Mouse (Mus musculus) effector memory CD4-positive, alpha-beta T cell, adult 7 months (primary cell): Measurements from ENCODE around the gene Mettl1. TPM values are rescaled to one million over a fixed set of nuclear protein-coding genes. Genes with fewer than 3 reads are reported as not detected.

Experiments
- polyA plus RNA-seq: library from polyadenylated mRNA; unstranded; fragments of 100-300 nt; shearing (Covaris generic); gene quantifications from one replicate; pipeline ENCODE4 v1.2.1, GENCODE M21; 2017

The Mettl1 gene
- polyA plus RNA-seq, result 15.7 TPM

DNA sequence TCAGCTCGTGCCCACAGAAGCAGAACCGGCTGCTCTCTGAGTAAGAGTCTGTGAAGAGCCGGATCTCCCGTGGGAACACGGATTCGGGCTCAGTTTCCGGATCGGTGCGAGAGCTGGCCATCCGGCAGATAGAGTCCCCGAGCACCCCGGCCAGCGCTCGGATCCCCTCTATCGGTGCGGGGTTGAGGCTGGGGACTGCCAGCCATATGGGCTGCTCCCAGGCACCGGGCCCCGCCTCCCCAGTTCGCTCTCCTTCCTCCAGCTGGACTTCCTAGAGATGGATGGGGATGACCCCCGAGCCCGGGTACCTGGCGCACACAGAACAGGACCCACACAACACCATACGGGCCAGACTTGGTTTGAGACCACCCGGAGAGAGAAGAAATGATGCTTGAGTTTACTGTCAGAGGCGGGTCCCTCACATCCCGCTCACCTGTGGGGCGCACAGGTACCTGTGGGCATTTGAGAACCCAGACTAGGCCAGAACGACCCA is at the start of gene Mettl1, which contains the start of gene Eef1akmt3:
Mettl1 (plus strand) TSS at position 141 of the 493 bp plus-strand sequence.
Eef1akmt3 (minus strand) TSS at position 240 of the 493 bp plus-strand sequence.

DNA sequence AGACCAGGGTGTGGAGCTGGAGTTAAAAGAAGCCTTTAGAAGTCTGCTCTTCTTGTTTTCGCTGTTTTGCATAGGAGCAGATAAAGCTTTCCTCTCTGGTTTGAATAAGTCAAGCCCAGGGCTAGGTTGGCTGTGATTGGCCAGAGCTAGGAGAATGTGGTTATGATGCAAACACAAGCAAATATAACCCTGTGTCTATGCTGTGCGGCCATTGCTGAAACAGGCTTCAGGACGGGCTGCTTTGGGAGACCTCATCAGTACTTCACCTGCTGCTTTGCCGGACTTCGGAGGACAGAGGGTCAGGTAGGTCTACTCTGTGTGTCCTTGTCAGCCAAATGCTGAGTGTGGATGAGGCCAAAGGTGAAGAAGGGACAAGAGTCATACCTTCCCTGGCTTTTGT is 40.7 kb upstream of the Mettl1 start, which contains the start of gene Avil:
Avil (plus strand) TSS at position 181 of the 400 bp plus-strand sequence.

DNA sequence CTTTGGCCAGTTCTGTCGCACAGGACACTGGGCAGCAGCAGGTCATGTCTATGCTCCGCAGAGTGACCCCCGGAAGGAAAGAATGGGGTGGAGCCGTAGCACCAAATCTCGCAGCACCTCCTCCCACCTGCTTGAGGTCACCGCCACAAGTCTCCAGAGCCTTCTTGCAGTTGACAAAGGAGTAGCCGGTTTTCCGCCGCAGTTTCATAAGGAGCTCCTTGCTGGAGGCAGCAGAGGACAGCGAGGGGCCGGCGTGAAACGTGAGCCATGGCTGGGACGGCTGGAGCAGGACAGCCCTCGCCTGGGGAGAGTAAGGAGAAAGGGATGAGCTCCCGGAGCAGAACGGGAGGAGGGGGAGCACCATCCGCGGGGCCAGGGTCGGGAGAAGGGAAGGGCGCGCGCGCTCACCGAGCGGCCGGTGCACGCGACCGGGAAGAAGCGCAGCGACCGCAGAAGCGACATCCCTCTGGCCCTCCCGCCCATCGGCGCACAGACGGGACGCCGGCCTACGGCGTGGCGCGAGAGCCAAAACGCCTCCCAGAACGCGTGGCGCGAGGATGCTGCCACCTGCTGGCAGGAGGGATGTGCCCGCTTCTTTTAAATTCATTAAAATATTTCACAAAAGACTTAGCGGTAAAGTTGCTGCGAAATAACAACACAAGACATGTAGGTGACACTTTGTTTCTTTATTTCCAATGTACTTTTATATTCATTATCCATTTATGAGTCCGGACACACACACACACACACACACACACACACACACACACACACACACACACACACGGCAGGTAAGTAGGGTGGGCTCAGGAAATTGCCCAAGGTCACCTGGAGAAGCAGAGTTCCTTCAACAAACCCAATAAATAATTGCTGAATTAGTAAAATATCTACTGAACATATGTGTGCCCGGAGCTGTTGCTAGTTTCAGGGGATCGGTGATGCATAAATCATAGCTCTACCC is 10.6 kb upstream of the Mettl1 start, which contains the start of gene Tsfm:
Tsfm (minus strand) TSS at position 505 of the 961 bp plus-strand sequence.

DNA sequence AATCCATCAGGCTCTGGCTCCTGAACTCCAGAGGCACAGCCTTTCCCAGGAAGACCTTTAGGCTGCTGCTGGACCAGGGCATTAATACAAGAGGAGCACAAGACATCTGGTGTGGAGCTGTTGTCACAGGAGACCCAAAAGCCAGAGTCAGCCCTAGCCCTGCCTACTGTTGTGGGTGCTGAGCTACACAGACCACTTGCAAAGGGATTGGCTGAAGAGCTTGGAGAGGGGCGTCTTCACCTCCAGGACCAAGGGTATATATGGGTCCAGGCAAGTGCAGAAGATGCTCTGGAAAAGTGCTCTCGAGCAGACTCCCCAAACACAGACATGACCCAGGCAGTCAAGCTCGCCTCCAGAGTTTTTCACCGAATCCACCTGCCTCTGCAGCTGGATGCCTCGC is 6.7 kb downstream of the Mettl1 start, which contains the start of gene Cyp27b1:
Cyp27b1 (plus strand) TSS at position 297 of the 400 bp plus-strand sequence.

DNA sequence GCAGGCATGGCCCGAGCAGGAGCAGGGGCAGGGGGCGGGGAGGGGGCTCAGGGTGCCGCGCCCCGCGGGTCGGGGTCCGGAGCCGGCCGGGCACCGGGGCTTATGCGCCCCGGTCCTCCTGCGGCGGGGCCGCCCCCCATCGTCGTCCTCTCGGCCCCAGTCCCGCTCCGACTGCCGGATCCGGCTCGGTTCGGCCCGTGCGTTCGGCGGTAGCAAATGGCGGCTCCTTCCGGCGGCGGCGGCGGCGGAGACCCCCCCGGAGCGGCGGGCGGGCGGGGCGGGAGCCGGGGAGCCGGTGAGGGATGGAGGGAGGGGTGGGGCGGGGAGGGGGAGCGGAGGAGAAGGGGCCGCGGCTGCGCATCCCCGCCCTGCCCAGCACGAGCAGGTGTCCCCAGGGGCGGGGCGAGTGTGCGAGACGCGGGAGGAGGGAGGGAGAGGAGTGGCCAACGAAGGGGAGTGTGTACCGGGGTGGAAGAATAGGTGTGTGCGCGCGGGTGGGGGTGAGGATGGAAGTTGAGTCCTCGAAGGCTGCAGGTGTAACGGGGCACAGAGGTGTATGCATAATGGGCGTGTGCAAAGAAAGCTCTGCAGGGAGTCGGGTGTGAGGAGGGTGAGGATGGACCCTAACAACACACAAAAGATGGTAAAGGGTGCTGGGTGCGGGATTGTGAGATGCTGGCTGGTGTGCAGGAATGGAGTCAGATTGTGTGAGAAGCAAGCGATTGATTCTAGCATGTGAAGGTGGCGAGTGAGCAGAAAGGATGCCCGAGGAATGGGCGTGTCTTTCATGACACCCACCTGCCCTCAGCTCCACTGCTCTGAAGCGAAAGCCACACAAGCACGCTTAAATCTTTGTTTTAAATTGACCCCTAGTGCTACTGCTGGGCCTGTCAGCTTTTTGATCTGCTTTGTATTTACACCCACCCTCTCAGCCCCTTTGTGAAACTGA is 19.0 kb downstream of the Mettl1 start, which contains the start of gene March9:
March9 (minus strand) TSS at position 217 of the 949 bp plus-strand sequence.

DNA sequence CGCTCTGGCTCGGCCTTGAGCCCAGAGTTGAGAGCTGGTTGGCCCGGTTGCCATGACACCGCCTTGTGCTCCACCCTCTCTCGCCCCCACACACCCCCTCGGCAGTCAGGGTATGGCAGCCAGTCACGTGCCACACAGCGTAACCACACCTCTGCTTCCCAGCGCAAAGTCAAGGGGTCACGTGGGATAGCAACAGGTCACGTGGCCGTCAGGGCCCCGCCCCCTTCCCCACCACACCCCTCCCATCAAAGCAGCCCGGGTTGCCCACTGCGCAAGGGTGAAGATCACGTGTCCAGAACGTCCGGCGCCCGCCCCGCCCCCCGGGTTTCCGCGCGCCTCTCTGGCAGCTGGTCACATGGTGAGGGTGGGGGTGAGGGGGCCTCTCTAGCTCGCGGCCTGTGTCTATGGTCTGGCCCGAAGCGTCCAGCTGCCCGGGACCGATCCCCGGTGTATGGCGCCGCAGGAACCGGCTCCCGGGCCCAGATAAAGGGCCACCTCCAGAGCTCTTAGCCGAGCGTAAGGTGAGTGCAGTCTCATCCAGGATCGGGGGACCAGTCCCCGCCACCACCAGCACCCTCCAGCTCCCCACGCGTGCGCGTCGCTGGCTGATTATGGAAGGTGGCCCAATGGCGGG is 22.1 kb downstream of the Mettl1 start, which contains the start of gene Cdk4:
Cdk4 (plus strand) TSS at position 296 of the 634 bp plus-strand sequence.

DNA sequence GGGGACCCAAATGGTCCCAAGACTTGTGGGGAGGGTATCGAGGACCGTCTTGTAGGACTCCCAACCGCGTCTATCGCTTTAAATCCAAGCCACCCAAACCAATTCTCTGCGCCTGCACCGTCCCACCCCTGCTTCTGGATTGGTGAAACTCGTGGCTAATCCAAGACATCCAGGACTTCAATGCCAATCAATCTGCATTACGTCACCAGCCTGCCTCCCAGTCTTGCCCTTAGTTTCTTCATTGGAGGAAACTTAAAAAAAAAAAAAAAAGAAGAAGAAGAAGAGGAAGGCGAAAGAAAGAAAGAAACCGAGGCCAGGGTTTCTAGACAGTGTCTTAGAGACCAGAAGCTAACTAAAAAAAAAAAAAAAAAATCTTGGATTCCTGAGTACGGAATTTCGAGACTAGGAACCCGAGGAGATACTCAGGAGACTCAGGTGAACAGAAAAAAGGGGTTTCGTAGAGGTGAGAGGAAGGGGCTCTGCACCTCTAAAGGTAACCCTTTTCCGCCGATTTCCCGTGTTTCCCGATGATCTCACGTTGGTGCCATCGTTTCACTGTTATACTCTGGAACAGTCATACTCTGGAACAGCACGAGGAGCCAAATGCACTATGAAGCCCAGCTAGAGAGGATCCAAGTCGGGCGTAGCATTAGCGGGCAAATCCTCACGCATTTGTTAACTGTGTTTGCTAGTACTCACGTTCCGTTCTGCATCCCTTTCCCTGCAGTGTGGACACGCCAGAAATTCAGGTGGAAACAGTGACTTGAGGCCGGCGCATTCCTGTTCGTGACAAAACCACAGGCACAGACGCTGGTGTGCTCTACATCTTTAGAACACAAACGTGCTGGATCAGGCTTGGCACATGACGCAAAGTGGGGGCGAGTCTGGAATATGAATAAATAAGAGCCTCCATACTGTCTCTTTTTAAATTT is 29.2 kb downstream of the Mettl1 start, which contains the start of gene Tspan31:
Tspan31 (minus strand) TSS at position 75 of the 932 bp plus-strand sequence.

DNA sequence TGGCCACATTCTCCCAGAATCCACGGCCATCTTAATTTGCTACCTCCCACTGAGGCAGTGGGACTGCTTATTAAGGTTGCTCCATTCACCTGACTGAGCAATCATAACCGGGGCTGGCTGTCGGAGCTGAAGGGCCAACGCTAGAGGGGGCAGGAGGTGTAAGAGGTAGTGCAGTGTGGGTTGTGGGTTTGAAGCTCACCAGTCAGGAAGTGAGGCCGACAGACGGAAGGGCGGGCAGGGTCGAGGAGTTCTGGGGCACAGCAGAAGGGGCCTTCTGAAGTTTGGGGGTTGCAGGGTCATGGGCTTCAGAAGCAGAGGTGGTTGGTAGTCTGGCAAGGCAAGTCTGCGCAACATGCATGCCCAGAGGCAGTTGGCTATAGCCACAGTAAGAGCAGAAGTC is 33.9 kb downstream of the Mettl1 start, which contains the start of gene Agap2:
Agap2 (plus strand) TSS at position 205 of the 400 bp plus-strand sequence.

Other genes with a start within 250 kb of the Mettl1 start
- gene Atp23, start 140.1 kb upstream of the Mettl1 start, polyA plus RNA-seq, result 7.2 TPM
- 38.2 TPM for gene Ctdsp2, start 62.7 kb upstream of the Mettl1 start, polyA plus RNA-seq
- not detected for gene Avil, start 40.7 kb upstream of the Mettl1 start, polyA plus RNA-seq
- 21.8 TPM for gene Tsfm, start 10.6 kb upstream of the Mettl1 start, polyA plus RNA-seq
- 0.60 TPM for gene Eef1akmt3, start 99 bp downstream of the Mettl1 start, polyA plus RNA-seq
- gene Cyp27b1, start 6.8 kb downstream of the Mettl1 start, polyA plus RNA-seq, result not detected
- 1.4 TPM for gene March9, start 18.8 kb downstream of the Mettl1 start, polyA plus RNA-seq
- gene Cdk4, start 22.1 kb downstream of the Mettl1 start, polyA plus RNA-seq, result 188 TPM
- 142 TPM for gene Tspan31, start 28.9 kb downstream of the Mettl1 start, polyA plus RNA-seq
- 13.2 TPM for gene Agap2, start 33.9 kb downstream of the Mettl1 start, polyA plus RNA-seq
- 197 TPM for gene Os9, start 79.7 kb downstream of the Mettl1 start, polyA plus RNA-seq
- gene B4galnt1, start 123.8 kb downstream of the Mettl1 start, polyA plus RNA-seq, result 801 TPM
- gene Slc26a10, start 139.2 kb downstream of the Mettl1 start, polyA plus RNA-seq, result 11.3 TPM
- gene Arhgef25, start 148.7 kb downstream of the Mettl1 start, polyA plus RNA-seq, result not detected
- gene Dtx3, start 154.3 kb downstream of the Mettl1 start, polyA plus RNA-seq, result 90.2 TPM
- gene Pip4k2c, start 170.2 kb downstream of the Mettl1 start, polyA plus RNA-seq, result 26.3 TPM
- gene Kif5a, start 221.9 kb downstream of the Mettl1 start, polyA plus RNA-seq, result 0.06 TPM
- gene Dctn2, start 225.0 kb downstream of the Mettl1 start, polyA plus RNA-seq, result 69.5 TPM
- gene Mbd6, start 247.6 kb downstream of the Mettl1 start, polyA plus RNA-seq, result 3.4 TPM